Mouse (Mus musculus) testis, postnatal 10 days (tissue): ENCODE measurements around the gene AW011738.

Source experiments
- DNase-seq: peaks from one replicate; pipeline ENCODE4 v3.0.0; 2021; ENCODE audit warnings: low spot score

The AW011738 gene

GRCm38 (mm10) chr4:156249567-156249966 is 46.5 kb downstream of the AW011738 start:
- DNase-seq = no peak

GRCm38 (mm10) chr4:156251081-156251480 is 48.0 kb downstream of the AW011738 start:
- DNase-seq = no peak

GRCm38 (mm10) chr4:156252140-156252539 is 49.0 kb downstream of the AW011738 start:
- DNase-seq = no peak

GRCm38 (mm10) chr4:156252619-156253018 is 49.5 kb downstream of the AW011738 start:
- no peak for DNase-seq

- DNase-seq = no peak
Observed at GRCm38 (mm10) chr4:156253043-156253442, 49.9 kb downstream of the AW011738 start.

- DNase-seq = no peak
Observed at GRCm38 (mm10) chr4:156254361-156255077, 51.4 kb downstream of the AW011738 start.
